Mouse (Mus musculus) embryonic facial prominence, embryonic 10.5 days (tissue): ENCODE measurements around the gene Lyst. TPM values are rescaled to one million over a fixed set of nuclear protein-coding genes. Genes with fewer than 3 reads are reported as not detected.
"Not testable (repeated sequence)": the region's sequence is repeated elsewhere in the genome, so short reads cannot be mapped to it uniquely, and the experiment has no call there.

Experiments
- DNase-seq: peaks from one replicate; pipeline ENCODE4 v3.0.0-alpha.2; 2017; ENCODE audit warnings: low spot score
- H3K27ac ChIP-seq: fragments of 300-500 bp; sonication (generic); replicated peaks from 2 replicates; pipeline ENCODE4 v1.5.1; 2016; ENCODE audit warnings: mild to moderate bottlenecking
- H3K27me3 ChIP-seq: fragments of 300-500 bp; sonication (generic); replicated peaks from 2 replicates; pipeline ENCODE4 v1.6.1; 2016; ENCODE audit warnings: low read depth, mild to moderate bottlenecking; ENCODE audit not compliant: poor library complexity, severe bottlenecking
- H3K36me3 ChIP-seq: fragments of 300-500 bp; sonication (generic); replicated peaks from 2 replicates; pipeline ENCODE4 v1.6.1; 2016; ENCODE audit warnings: mild to moderate bottlenecking, moderate library complexity
- H3K4me1 ChIP-seq: fragments of 300-500 bp; sonication (generic); 2 replicates; pipeline ENCODE4 v1.6.1; 2016
- H3K4me3 ChIP-seq: fragments of 300-500 bp; sonication (generic); 2 replicates; pipeline ENCODE4 v1.5.1; 2016; ENCODE audit warnings: mild to moderate bottlenecking, moderate library complexity
- H3K9me3 ChIP-seq: fragments of 300-500 bp; sonication (generic); 2 replicates; pipeline ENCODE4 v1.6.1; 2016; ENCODE audit warnings: mild to moderate bottlenecking
- WGBS: fragments of 180-500 bp; shearing (Covaris S2); methylation state at CpG from one replicate; pipeline ENCODE4 v1.1.7; 2016; 5-methylcytosine and 5-hydroxymethylcytosine counted together
- polyA plus RNA-seq: library from polyadenylated mRNA; unstranded; fragments of >200 nt; fragmentation: Nextera tagmentation; extraction: Ambion mirVana; gene quantifications from 2 replicates; pipeline ENCODE4 v1.2.1, GENCODE M21; 2016

Lyst gene
- polyA plus RNA-seq, 1 experiment from 2014 or later = 3.6 TPM

GRCm38 (mm10) chr13:13612882-13613281, 22.7 kb downstream of the Lyst start:
- Histone ChIP-seq H3K27me3 (no peaks in the 10 kb centered on the region), H3K4me3 (no peak overlapping the region), H3K4me1 (no peaks in the 10 kb centered on the region), H3K27ac (no peak overlapping the region), H3K9me3 (no peaks in the 10 kb centered on the region), H3K36me3 (peaks cover 6% of the 10 kb centered on the region; the same call in 1 of the 2 replicates)
- DNase-seq = no peak
- WGBS = 73% methylated on average over 1 of the region's 1 CpGs

- Histone ChIP-seq H3K36me3 (peaks cover 6% of the 10 kb centered on the region; the same call in 1 of the 2 replicates), H3K9me3 (no peaks in the 10 kb centered on the region), H3K27ac (no peak overlapping the region), H3K4me3 (no peak overlapping the region), H3K27me3 (no peaks in the 10 kb centered on the region), H3K4me1 (no peaks in the 10 kb centered on the region)
- no peak for DNase-seq
- 96% methylated on average over 4 of the region's 4 CpGs for WGBS
These were observed 24.0 kb downstream of the Lyst start for GRCm38 (mm10) chr13:13614235-13614634.

- peaks cover 6% of the 10 kb centered on the region; the same call in 1 of the 2 replicates for H3K36me3 ChIP-seq
- H3K9me3 ChIP-seq = no peaks in the 10 kb centered on the region
- no peaks in the 10 kb centered on the region for H3K4me1 ChIP-seq
- H3K27ac ChIP-seq = no peak overlapping the region
- WGBS = 84% methylated on average over 5 of the region's 5 CpGs
- no peaks in the 10 kb centered on the region for H3K27me3 ChIP-seq
- H3K4me3 ChIP-seq = no peak overlapping the region
- DNase-seq = no peak
These were observed 31.3 kb downstream of the Lyst start for GRCm38 (mm10) chr13:13621456-13621855.

GRCm38 (mm10) chr13:13622565-13622964, 32.4 kb downstream of the Lyst start:
- Histone ChIP-seq H3K4me1 (no peaks in the 10 kb centered on the region), H3K27me3 (no peaks in the 10 kb centered on the region)
- 85% methylated on average over 3 of the region's 3 CpGs for WGBS

GRCm38 (mm10) chr13:13633746-13634145, 43.5 kb downstream of the Lyst start:
- no peaks in the 10 kb centered on the region for H3K36me3 ChIP-seq
- H3K4me1 ChIP-seq = no peaks in the 10 kb centered on the region
- no peak overlapping the region for H3K4me3 ChIP-seq
- no peaks in the 10 kb centered on the region for H3K9me3 ChIP-seq
- H3K27ac ChIP-seq = no peak overlapping the region
- no peaks in the 10 kb centered on the region for H3K27me3 ChIP-seq
- 96% methylated on average over 1 of the region's 1 CpGs for WGBS
- DNase-seq = no peak

More at GRCm38 (mm10) chr13:13622565-13622964, 32.4 kb downstream of the Lyst start:
- Histone ChIP-seq H3K36me3 (no peaks in the 10 kb centered on the region), H3K27ac (no peak overlapping the region), H3K4me3 (no peak overlapping the region), H3K9me3 (no peaks in the 10 kb centered on the region)
- DNase-seq = no peak

DNA sequence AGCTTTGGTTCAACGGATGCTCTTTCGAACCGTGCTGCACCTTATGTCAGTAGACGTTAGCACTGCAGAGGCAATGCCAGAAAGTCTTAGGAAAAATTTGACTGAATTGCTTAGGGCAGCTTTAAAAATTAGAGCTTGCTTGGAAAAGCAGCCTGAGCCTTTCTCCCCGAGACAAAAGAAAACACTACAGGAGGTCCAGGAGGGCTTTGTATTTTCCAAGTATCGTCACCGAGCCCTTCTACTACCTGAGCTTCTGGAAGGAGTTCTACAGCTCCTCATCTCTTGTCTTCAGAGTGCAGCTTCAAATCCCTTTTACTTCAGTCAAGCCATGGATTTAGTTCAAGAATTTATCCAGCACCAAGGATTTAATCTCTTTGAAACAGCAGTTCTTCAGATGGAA, 44.5 kb downstream of the Lyst start:
- WGBS = 57% methylated on average over 7 of the region's 7 CpGs
- Histone ChIP-seq H3K4me3 (no peak overlapping the region), H3K4me1 (no peaks in the 10 kb centered on the region), H3K27me3 (no peaks in the 10 kb centered on the region), H3K36me3 (no peaks in the 10 kb centered on the region), H3K27ac (no peak overlapping the region), H3K9me3 (no peaks in the 10 kb centered on the region)
- no peak for DNase-seq

- DNase-seq = no peak
- H3K9me3 ChIP-seq = no peaks in the 10 kb centered on the region
- H3K4me1 ChIP-seq = no peaks in the 10 kb centered on the region
- no peak overlapping the region for H3K27ac ChIP-seq
- no peaks in the 10 kb centered on the region for H3K36me3 ChIP-seq
- WGBS = 68% methylated on average over 12 of the region's 12 CpGs
- H3K27me3 ChIP-seq = no peaks in the 10 kb centered on the region
- H3K4me3 ChIP-seq = no peak overlapping the region
These were observed 45.0 kb downstream of the Lyst start for GRCm38 (mm10) chr13:13635224-13635623.

GRCm38 (mm10) chr13:13637577-13637976, 47.4 kb downstream of the Lyst start:
- Histone ChIP-seq H3K36me3 (no peaks in the 10 kb centered on the region), H3K9me3 (no peaks in the 10 kb centered on the region), H3K27me3 (no peaks in the 10 kb centered on the region), H3K27ac (no peak overlapping the region), H3K4me3 (no peak overlapping the region), H3K4me1 (no peaks in the 10 kb centered on the region)
- 84% methylated on average over 3 of the region's 3 CpGs for WGBS
- no peak for DNase-seq

DNA sequence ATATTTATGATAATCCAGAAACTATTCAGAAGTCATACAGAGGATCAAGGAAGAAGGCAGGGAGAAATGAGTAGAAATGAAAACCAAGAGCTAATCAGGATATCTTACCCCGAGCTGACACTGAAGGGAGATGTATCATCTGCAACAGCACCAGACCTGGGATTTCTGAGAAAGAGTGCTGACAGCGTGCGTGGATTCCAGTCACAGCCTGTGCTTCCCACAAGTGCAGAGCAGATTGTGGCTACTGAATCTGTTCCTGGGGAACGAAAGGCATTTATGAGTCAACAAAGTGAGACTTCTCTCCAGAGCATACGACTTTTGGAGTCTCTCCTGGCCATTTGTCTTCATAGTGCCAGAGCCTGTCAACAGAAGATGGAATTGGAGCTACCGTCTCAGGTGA, 47.8 kb downstream of the Lyst start:
- 88% methylated on average over 6 of the region's 6 CpGs for WGBS
- Histone ChIP-seq H3K4me1 (no peaks in the 10 kb centered on the region), H3K27me3 (no peaks in the 10 kb centered on the region), H3K9me3 (no peaks in the 10 kb centered on the region), H3K36me3 (no peaks in the 10 kb centered on the region), H3K27ac (no peak overlapping the region), H3K4me3 (no peak overlapping the region)
- no peak for DNase-seq

DNA sequence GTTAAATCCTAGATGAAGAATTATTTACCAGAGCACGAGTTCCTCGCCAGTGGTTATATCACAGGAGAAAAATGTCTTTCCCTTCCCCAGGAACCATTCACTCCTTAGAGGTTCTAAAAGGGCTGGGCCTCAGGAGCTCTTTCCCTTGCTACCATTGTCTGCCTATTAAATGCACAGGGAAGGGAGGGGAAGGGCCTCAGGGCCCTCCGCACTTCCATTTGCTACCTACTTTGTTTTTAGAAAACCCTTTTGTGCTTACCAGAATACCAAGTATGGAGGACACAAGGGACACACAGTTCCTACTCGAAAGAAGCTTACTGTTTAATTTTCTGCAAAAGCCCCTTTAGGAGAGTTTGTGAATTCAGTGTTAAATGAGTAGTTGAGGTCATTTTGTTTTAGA, 48.5 kb downstream of the Lyst start:
- H3K4me1 ChIP-seq = no peaks in the 10 kb centered on the region
- WGBS = 46% methylated on average over 4 of the region's 4 CpGs
- no peak overlapping the region for H3K27ac ChIP-seq
- H3K9me3 ChIP-seq = no peaks in the 10 kb centered on the region
- no peaks in the 10 kb centered on the region for H3K36me3 ChIP-seq
- no peak overlapping the region for H3K4me3 ChIP-seq
- no peak for DNase-seq
- no peaks in the 10 kb centered on the region for H3K27me3 ChIP-seq

GRCm38 (mm10) chr13:13647296-13647695, 57.1 kb downstream of the Lyst start:
- Histone ChIP-seq H3K4me1 (no peaks in the 10 kb centered on the region), H3K27ac (no peak overlapping the region), H3K36me3 (no peaks in the 10 kb centered on the region), H3K27me3 (no peaks in the 10 kb centered on the region), H3K4me3 (no peak overlapping the region), H3K9me3 (no peaks in the 10 kb centered on the region)
- DNase-seq = no peak
- WGBS = 70% methylated on average over 3 of the region's 3 CpGs

- no peaks in the 10 kb centered on the region for H3K4me1 ChIP-seq
- no peak overlapping the region for H3K4me3 ChIP-seq
- no peak for DNase-seq
- H3K9me3 ChIP-seq = no peaks in the 10 kb centered on the region
- no peaks in the 10 kb centered on the region for H3K27me3 ChIP-seq
- 94% methylated on average over 3 of the region's 3 CpGs for WGBS
- no peak overlapping the region for H3K27ac ChIP-seq
- H3K36me3 ChIP-seq = no peaks in the 10 kb centered on the region
These were observed 65.3 kb downstream of the Lyst start for GRCm38 (mm10) chr13:13655453-13655852.

DNA sequence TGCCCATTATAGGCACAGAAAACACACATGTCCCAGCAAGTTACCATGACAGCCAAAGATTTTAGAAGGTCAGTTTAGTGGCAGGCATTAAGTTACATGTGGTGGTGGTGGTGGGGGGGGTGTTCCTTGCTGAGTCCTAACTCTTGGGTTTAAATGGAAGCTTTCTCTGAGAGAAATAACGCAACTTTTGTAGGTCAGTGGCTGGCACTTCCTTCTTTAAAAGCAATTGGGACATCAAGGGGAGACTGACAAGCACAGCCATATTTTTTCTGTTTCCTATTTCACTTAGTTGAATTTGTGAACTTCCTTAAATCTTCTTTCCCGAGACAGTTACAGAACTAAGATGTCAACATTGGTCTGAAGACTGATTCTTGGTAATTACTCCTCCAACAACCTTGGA, 75.9 kb downstream of the Lyst start:
- 83% methylated on average over 2 of the region's 2 CpGs for WGBS

DNA sequence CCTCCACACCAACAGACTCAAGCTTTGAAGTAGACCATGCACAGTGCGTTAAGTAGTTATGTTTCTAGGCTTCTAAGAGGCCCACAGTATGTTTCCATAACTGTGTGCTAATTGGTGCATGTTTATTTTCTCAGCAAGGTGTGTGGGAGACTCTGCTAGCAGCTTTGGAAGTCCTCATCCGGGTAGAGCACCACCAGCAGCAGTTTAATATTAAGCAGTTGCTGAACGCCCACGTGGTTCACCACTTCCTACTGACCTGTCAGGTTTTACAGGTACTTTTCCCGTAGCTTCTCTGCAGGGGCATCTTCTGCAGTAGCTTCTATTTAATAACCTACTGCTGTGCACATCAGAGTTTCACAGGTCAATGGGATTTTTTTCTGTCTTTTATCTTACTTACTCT, 80.5 kb downstream of the Lyst start:
- DNase-seq = no peak
- H3K4me3 ChIP-seq = no peak overlapping the region
- H3K27ac ChIP-seq = no peak overlapping the region
- 54% methylated on average over 5 of the region's 5 CpGs for WGBS
- no peaks in the 10 kb centered on the region for H3K27me3 ChIP-seq
- no peaks in the 10 kb centered on the region for H3K4me1 ChIP-seq
- H3K9me3 ChIP-seq = no peaks in the 10 kb centered on the region
- no peaks in the 10 kb centered on the region; the same call in 1 of the 2 replicates for H3K36me3 ChIP-seq

More for the DNA sequence above, 75.9 kb downstream of the Lyst start:
- H3K27me3 ChIP-seq, H3K9me3 ChIP-seq, H3K4me3 ChIP-seq, DNase-seq, H3K4me1 ChIP-seq, H3K36me3 ChIP-seq, H3K27ac ChIP-seq: not testable (repeated sequence)
